Mouse (Mus musculus) hindbrain, embryonic 15.5 days (tissue): ENCODE measurements at regions not wholly inside any gene's neighbourhood (a gene's known extent, or its start where the extent isn't known, plus 50 kb on each side); places are given as distances from the start of the nearest gene placed in this dataset.

Experiments used
- ATAC-seq: fragments of 200-750 bp; cut with Nextera tagmentation; 2 replicates; pipeline ENCODE4 v1.8.0; 2017; ENCODE audit warnings: low read depth, moderate number of reproducible peaks, moderate TSS enrichment; ENCODE audit not compliant: low FRiP score
- H3K27ac ChIP-seq: fragments of 300-500 bp; sonication (generic); replicated peaks from 2 replicates; pipeline ENCODE4 v1.5.1; 2015; ENCODE audit warnings: mild to moderate bottlenecking, inconsistent platforms
- H3K27me3 ChIP-seq: fragments of 300-500 bp; sonication (generic); 2 replicates; pipeline ENCODE4 v1.6.1; 2015; ENCODE audit warnings: control low read depth, inconsistent platforms
- H3K36me3 ChIP-seq: fragments of 300-500 bp; sonication (generic); 2 replicates; pipeline ENCODE4 v1.6.1; 2015; ENCODE audit warnings: control low read depth, inconsistent platforms
- H3K4me1 ChIP-seq: fragments of 300-500 bp; sonication (generic); replicated peaks from 2 replicates; pipeline ENCODE4 v1.6.1; 2015; ENCODE audit warnings: control low read depth, inconsistent platforms
- H3K4me2 ChIP-seq: fragments of 300-500 bp; sonication (generic); 2 replicates; pipeline ENCODE4 v1.6.1; 2015; ENCODE audit warnings: moderate library complexity, mild to moderate bottlenecking, inconsistent platforms
- H3K4me3 ChIP-seq: fragments of 300-500 bp; sonication (generic); 2 replicates; pipeline ENCODE4 v1.5.1; 2015; ENCODE audit warnings: mild to moderate bottlenecking, inconsistent platforms
- H3K9ac ChIP-seq: fragments of 300-500 bp; sonication (generic); 2 replicates; pipeline ENCODE4 v1.6.1; 2015; ENCODE audit warnings: inconsistent platforms
- H3K9me3 ChIP-seq: fragments of 300-500 bp; sonication (generic); 2 replicates; pipeline ENCODE4 v1.6.1; 2016; ENCODE audit warnings: control low read depth, inconsistent platforms
- WGBS: fragments of 180-500 bp; shearing (Covaris S2); methylation state at CpG from one replicate; pipeline ENCODE4 v1.1.7; 2015; 5-methylcytosine and 5-hydroxymethylcytosine counted together

- Histone ChIP-seq H3K4me3 (no peak overlapping the region), H3K36me3 (no peaks in the 10 kb centered on the region), H3K4me2 (no peak overlapping the region), H3K27ac (no peak overlapping the region), H3K9ac (no peak overlapping the region), H3K4me1 (no peaks in the 10 kb centered on the region), H3K9me3 (no peaks in the 10 kb centered on the region), H3K27me3 (no peaks in the 10 kb centered on the region)
- peak; percentile 80 for ATAC-seq
- WGBS, result 48% methylated on average over 11 of the region's 11 CpGs
Measured at GRCm38 (mm10) chr12:12643247-12643963, 298.3 kb downstream of the Mycn start.

GRCm38 (mm10) chr12:12635308-12635707 is 306.4 kb downstream of the Mycn start:
- Histone ChIP-seq H3K4me2 (no peak overlapping the region), H3K9ac (no peak overlapping the region), H3K9me3 (no peaks in the 10 kb centered on the region), H3K4me1 (no peaks in the 10 kb centered on the region), H3K27ac (peak overlapping the region; percentile 38; the same call in 1 of the 2 replicates), H3K4me3 (no peak overlapping the region), H3K27me3 (no peaks in the 10 kb centered on the region), H3K36me3 (no peaks in the 10 kb centered on the region)
- peak; percentile 8; the same call in 1 of the 2 replicates for ATAC-seq
- WGBS, result 56% methylated on average over 3 of the region's 3 CpGs

DNA sequence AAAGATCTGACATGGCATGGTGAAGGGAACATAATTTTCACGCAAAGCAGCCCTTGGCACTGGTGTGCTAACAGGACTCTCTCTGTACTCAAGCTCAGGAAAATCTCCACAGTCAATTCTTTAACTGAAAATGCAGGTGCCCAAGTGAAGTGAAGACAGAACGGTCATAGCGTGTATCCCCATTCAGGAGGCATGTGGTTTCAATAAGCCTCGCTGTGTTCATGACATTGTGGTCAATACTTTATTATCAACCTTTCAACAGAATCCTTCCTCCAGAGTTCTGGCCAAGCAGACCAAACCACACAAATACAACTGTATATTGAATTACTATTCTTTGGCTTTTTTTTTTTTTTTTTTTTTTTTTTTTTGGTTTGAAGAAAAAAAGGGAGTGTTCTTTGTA is 314.1 kb downstream of the Mycn start:
- no peak for ATAC-seq
- Histone ChIP-seq H3K4me3 (no peak overlapping the region), H3K4me1 (peaks cover 9% of the 10 kb centered on the region; the same call in 1 of the 2 replicates)

GRCm38 (mm10) chr12:12625788-12626187 is 315.9 kb downstream of the Mycn start:
- H3K9ac ChIP-seq, result no peak overlapping the region
- WGBS, result 80% methylated on average over 1 of the region's 1 CpGs
- no peaks in the 10 kb centered on the region for H3K9me3 ChIP-seq
- peaks cover 9% of the 10 kb centered on the region; the same call in 1 of the 2 replicates for H3K4me1 ChIP-seq
- H3K4me3 ChIP-seq, result no peak overlapping the region
- no peak for ATAC-seq
- no peaks in the 10 kb centered on the region for H3K36me3 ChIP-seq
- H3K27me3 ChIP-seq, result peaks cover 2% of the 10 kb centered on the region; the same call in 1 of the 2 replicates
- H3K4me2 ChIP-seq, result no peak overlapping the region
- no peak overlapping the region for H3K27ac ChIP-seq

More for the DNA sequence above, 314.1 kb downstream of the Mycn start:
- Histone ChIP-seq H3K36me3 (no peaks in the 10 kb centered on the region), H3K4me2 (no peak overlapping the region), H3K9me3 (no peaks in the 10 kb centered on the region), H3K27ac (no peak overlapping the region), H3K27me3 (peaks cover 2% of the 10 kb centered on the region; the same call in 1 of the 2 replicates), H3K9ac (no peak overlapping the region)
- 93% methylated on average over 4 of the region's 4 CpGs for WGBS

DNA sequence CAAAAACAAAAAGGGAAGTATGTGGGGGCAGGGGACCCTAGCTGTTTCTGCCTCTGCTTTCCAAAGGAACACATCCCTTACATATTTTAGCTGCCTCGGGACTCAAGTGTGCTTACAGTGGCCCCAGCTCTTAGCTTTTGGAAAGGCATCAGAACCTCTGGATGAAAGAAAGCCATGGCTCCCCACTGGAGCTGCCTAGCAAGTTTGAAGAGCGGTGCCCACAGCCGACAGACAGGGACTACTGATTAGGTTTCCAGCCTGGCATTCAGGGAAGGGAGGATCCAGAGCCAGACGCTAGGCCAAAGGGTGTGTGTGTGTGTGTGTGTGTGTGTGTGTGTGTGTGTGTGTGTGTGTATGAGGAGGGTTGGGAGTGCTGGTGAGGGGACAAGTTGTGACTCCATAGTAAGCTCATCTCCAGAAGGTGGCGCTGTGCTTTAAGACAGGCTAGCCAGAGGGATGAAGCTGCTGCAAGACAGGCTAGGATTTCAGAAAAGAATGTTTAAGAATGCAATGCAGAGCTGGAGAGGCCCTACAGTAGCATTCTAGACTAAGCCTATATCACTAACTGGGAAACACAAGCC is 318.9 kb downstream of the Mycn start:
- Histone ChIP-seq H3K4me2 (no peak overlapping the region), H3K9ac (no peak overlapping the region)

GRCm38 (mm10) chr12:12621506-12621905 is 320.2 kb downstream of the Mycn start:
- no peaks in the 10 kb centered on the region for H3K36me3 ChIP-seq
- no peak overlapping the region for H3K9ac ChIP-seq
- no peak overlapping the region for H3K4me3 ChIP-seq
- no peak overlapping the region for H3K4me2 ChIP-seq
- WGBS, result 83% methylated on average over 9 of the region's 9 CpGs
- ATAC-seq, result no peak
- H3K9me3 ChIP-seq, result no peaks in the 10 kb centered on the region
- H3K4me1 ChIP-seq, result peaks cover 9% of the 10 kb centered on the region; the same call in 1 of the 2 replicates
- no peak overlapping the region for H3K27ac ChIP-seq
- peaks cover 2% of the 10 kb centered on the region; the same call in 1 of the 2 replicates for H3K27me3 ChIP-seq

More for the DNA sequence above, 318.9 kb downstream of the Mycn start:
- 12% methylated on average over 5 of the region's 5 CpGs for WGBS
- Histone ChIP-seq H3K4me3 (no peak overlapping the region), H3K36me3 (no peaks in the 10 kb centered on the region), H3K27ac (no peak overlapping the region), H3K27me3 (peaks cover 2% of the 10 kb centered on the region; the same call in 1 of the 2 replicates), H3K4me1 (peaks cover 9% of the 10 kb centered on the region; the same call in 1 of the 2 replicates), H3K9me3 (no peaks in the 10 kb centered on the region)
- ATAC-seq, result peak; percentile 89

- Histone ChIP-seq H3K27ac (no peak overlapping the region), H3K4me1 (peaks cover 9% of the 10 kb centered on the region; the same call in 1 of the 2 replicates), H3K4me2 (no peak overlapping the region), H3K27me3 (peaks cover 2% of the 10 kb centered on the region; the same call in 1 of the 2 replicates), H3K4me3 (no peak overlapping the region), H3K36me3 (no peaks in the 10 kb centered on the region), H3K9ac (no peak overlapping the region), H3K9me3 (no peaks in the 10 kb centered on the region)
- ATAC-seq, result no peak
- WGBS, result 65% methylated on average over 5 of the region's 5 CpGs
Measured at GRCm38 (mm10) chr12:12620316-12620715, 321.4 kb downstream of the Mycn start.

DNA sequence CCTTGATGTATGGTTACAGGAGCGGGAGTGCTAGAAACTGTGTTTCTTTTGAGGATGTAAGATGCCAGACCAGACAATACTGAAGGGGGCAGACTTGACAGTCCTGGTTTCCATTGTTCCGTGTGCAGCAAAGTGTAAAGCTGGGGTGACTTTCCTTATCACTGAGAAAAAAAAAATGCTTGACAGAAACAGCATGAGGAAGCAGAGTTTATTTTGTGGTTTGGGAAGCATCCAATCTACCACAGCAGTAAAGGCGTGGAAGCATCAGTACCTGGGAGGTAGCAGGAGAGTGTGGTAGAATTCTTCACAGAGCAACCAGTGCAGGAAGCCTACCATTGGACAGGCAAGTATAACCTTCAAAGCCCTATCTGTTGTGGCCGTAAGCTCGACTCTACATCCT is 322.3 kb downstream of the Mycn start:
- WGBS, result 66% methylated on average over 5 of the region's 5 CpGs
- Histone ChIP-seq H3K36me3 (no peaks in the 10 kb centered on the region), H3K4me2 (no peak overlapping the region), H3K9ac (no peak overlapping the region), H3K4me3 (no peak overlapping the region), H3K27ac (no peak overlapping the region), H3K9me3 (no peaks in the 10 kb centered on the region), H3K27me3 (peaks cover 2% of the 10 kb centered on the region; the same call in 1 of the 2 replicates), H3K4me1 (peaks cover 9% of the 10 kb centered on the region; the same call in 1 of the 2 replicates)
- no peak for ATAC-seq

GRCm38 (mm10) chr12:12612520-12612919 is 329.2 kb downstream of the Mycn start:
- no peaks in the 10 kb centered on the region for H3K36me3 ChIP-seq
- H3K27me3 ChIP-seq, result no peaks in the 10 kb centered on the region
- H3K9me3 ChIP-seq, result no peaks in the 10 kb centered on the region
- H3K27ac ChIP-seq, result no peak overlapping the region
- no peak overlapping the region for H3K4me3 ChIP-seq
- H3K4me1 ChIP-seq, result 0 out of 2 replicates have a peak, but pooled peaks cover 3% of the 10 kb centered on the region
- WGBS, result 87% methylated on average over 3 of the region's 3 CpGs
- no peak overlapping the region for H3K4me2 ChIP-seq
- no peak overlapping the region for H3K9ac ChIP-seq
- ATAC-seq, result no peak

DNA sequence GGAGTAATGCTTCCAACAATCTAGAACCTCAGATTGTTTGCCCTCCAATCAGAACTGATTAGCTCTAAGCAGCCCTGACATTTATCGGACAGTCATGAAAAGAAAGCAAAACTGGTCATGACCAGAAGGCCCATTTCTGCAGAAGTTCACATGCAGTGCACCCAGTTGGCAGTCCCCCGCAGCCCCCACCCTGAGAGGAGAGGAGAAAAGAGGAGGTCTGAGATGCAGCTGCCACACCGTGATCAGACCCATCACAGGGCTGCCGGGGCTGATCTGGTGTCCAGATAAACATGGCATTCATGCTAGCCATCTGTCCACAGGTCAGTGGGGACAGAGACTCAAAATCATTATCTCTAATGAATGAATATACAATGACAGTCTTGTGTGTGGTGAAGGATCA is 330.9 kb downstream of the Mycn start:
- no peak overlapping the region for H3K27ac ChIP-seq
- H3K9ac ChIP-seq, result no peak overlapping the region
- no peaks in the 10 kb centered on the region for H3K9me3 ChIP-seq
- no peaks in the 10 kb centered on the region for H3K36me3 ChIP-seq
- 0 out of 2 replicates have a peak, but pooled peaks cover 3% of the 10 kb centered on the region for H3K4me1 ChIP-seq
- H3K27me3 ChIP-seq, result no peaks in the 10 kb centered on the region
- WGBS, result 44% methylated on average over 4 of the region's 4 CpGs
- H3K4me2 ChIP-seq, result no peak overlapping the region
- no peak overlapping the region for H3K4me3 ChIP-seq
- peak; percentile 51; the same call in 1 of the 2 replicates for ATAC-seq

- H3K9me3 ChIP-seq, result no peaks in the 10 kb centered on the region
- no peak overlapping the region for H3K9ac ChIP-seq
- H3K27me3 ChIP-seq, result no peaks in the 10 kb centered on the region
- ATAC-seq, result no peak
- H3K27ac ChIP-seq, result no peak overlapping the region
- H3K4me1 ChIP-seq, result 0 out of 2 replicates have a peak, but pooled peaks cover 3% of the 10 kb centered on the region
- no peak overlapping the region for H3K4me2 ChIP-seq
- no peaks in the 10 kb centered on the region for H3K36me3 ChIP-seq
- WGBS, result 65% methylated on average over 4 of the region's 4 CpGs
- H3K4me3 ChIP-seq, result no peak overlapping the region
Measured at GRCm38 (mm10) chr12:12607995-12608394, 333.7 kb downstream of the Mycn start.

DNA sequence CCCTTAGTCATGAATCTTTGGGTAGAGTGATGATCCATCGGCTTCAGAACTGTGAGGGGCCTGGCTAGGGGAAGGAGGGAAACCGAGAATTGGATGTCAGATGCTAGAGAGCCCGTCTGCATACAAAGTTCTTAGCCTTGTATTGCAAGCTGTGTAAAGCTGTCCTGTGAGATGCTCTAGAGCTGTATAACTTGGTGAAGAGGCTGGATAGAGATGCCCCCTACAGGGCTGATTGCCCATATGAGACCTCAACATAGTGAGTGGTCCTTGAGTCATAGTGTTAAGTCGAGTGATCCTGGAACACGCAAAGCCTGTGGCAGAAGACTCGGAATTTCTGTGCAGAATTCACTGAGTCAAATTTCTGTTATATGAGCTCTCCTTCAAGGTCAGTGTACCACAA is 334.8 kb downstream of the Mycn start:
- no peak for ATAC-seq

More for the DNA sequence above, 334.8 kb downstream of the Mycn start:
- Histone ChIP-seq H3K4me3 (no peak overlapping the region), H3K9ac (no peak overlapping the region), H3K9me3 (no peaks in the 10 kb centered on the region), H3K4me2 (no peak overlapping the region), H3K27ac (no peak overlapping the region), H3K4me1 (0 out of 2 replicates have a peak, but pooled peaks cover 3% of the 10 kb centered on the region), H3K27me3 (no peaks in the 10 kb centered on the region), H3K36me3 (no peaks in the 10 kb centered on the region)
- WGBS, result 90% methylated on average over 6 of the region's 6 CpGs
